Mouse (Mus musculus): Measurements from ENCODE around the gene Treml2. TPM values are rescaled to one million over a fixed set of nuclear protein-coding genes. Genes with fewer than 3 reads are reported as not detected.

Treml2 gene
- polyA plus RNA-seq (2012; rRNA removed) = not detected in 2 replicates

DNA sequence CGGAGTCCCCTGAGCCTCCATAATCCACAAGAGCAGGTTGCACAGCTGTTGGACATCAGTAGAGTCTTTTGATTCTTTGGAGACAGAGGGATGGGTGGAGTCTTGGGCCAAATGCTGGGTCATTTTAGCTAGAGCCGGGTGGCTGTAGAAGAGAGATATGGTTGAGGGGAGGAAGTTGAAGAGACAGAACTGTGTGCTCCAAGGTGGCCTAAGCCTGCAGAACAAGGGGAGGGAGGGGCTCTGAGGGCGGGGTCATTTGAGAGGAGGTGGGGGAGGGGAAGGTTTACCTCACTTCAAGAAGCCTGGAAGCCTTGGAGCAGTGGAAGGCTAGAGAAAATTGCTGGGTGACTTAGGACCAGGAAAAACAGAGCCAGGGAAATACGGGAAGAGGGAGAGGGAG lies at the start of gene Treml2:
Gene Treml2, plus strand, starts transcription at position 296 of the 400 bp plus-strand sequence.
- Histone ChIP-seq H3K36me3 (ENCODE audit: control insufficient read depth, insufficient read depth, low read length) (no peaks in the 10 kb centered on the region), H3K27me3 (ENCODE audit: control insufficient read depth, insufficient read depth, low read length) (no peaks in the 10 kb centered on the region), H3K4me1 (ENCODE audit: control insufficient read depth, insufficient read depth, low read length) (no peaks in the 10 kb centered on the region), H3K27ac (ENCODE audit: control insufficient read depth, insufficient read depth, low read depth, low read length) (no peak within 1 kb of the TSS), H3K4me3 (ENCODE audit: control insufficient read depth, low read depth, low read length) (no peak within 1 kb of the TSS)
- no peak for TF ChIP-seq POLR2A (IDR thresholded peaks at IDR 0.05; ENCODE audit: control insufficient read depth, low read depth, low read length)
- no peak for TF ChIP-seq CTCF (IDR thresholded peaks at IDR 0.05; ENCODE audit: control insufficient read depth, insufficient read depth, insufficient replicate concordance, low read depth, low read length)

DNA sequence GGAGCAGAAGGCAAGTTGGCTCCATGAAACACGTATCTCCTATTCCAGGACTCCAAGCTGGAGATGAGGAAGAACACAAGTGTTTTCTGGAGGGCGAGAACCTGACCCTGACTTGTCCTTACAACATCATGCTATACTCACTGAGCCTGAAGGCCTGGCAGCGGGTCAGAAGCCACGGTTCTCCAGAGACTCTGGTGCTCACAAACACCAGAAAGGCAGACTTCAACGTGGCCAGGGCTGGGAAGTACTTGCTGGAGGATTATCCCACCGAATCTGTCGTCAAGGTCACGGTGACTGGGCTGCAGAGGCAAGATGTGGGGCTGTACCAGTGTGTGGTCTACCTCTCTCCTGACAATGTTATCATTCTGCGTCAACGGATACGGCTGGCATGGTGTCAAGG lies 49.8 kb upstream of the Treml2 start:
- H3K27me3 ChIP-seq (ENCODE audit: control insufficient read depth, insufficient read depth, low read length) = no peaks in the 10 kb centered on the region
- H3K36me3 ChIP-seq (ENCODE audit: control insufficient read depth, insufficient read depth, low read length) = no peaks in the 10 kb centered on the region
- TF ChIP-seq CTCF (IDR thresholded peaks at IDR 0.05; ENCODE audit: control insufficient read depth, insufficient read depth, insufficient replicate concordance, low read depth, low read length) (no peak), POLR2A (IDR thresholded peaks at IDR 0.05; ENCODE audit: control insufficient read depth, low read depth, low read length) (no peak)
- no peaks in the 10 kb centered on the region for H3K4me1 ChIP-seq (ENCODE audit: control insufficient read depth, insufficient read depth, low read length)
- no peak overlapping the region for H3K27ac ChIP-seq (ENCODE audit: control insufficient read depth, insufficient read depth, low read depth, low read length)
- no peak overlapping the region for H3K4me3 ChIP-seq (ENCODE audit: control insufficient read depth, low read depth, low read length)

DNA sequence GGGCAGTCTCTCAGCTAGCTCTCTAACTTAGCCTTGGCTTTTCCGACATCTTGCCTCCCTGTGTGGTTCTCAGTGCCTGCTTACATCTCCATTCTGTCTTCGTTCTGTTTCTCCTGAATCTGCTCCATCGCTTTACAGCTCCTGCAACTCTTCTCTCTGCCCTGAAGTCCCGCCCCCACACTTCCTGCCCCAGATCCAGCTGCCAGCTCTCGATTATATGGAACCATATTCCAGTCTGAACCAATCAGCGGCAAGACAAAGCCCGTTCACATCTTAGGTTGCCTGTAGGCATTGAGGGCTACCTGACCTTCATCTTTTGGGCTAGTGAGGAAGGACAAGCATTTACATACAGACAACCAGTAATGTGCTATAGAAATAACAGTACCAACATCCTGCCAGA lies 48.7 kb upstream of the Treml2 start:
- no peaks in the 10 kb centered on the region for H3K4me1 ChIP-seq (ENCODE audit: control insufficient read depth, insufficient read depth, low read length)
- TF ChIP-seq POLR2A (IDR thresholded peaks at IDR 0.05; ENCODE audit: control insufficient read depth, low read depth, low read length) = no peak
- TF ChIP-seq CTCF (IDR thresholded peaks at IDR 0.05; ENCODE audit: control insufficient read depth, insufficient read depth, insufficient replicate concordance, low read depth, low read length) = no peak
- no peak overlapping the region for H3K27ac ChIP-seq (ENCODE audit: control insufficient read depth, insufficient read depth, low read depth, low read length)
- no peaks in the 10 kb centered on the region for H3K27me3 ChIP-seq (ENCODE audit: control insufficient read depth, insufficient read depth, low read length)
- no peak overlapping the region for H3K4me3 ChIP-seq (ENCODE audit: control insufficient read depth, low read depth, low read length)
- H3K36me3 ChIP-seq (ENCODE audit: control insufficient read depth, insufficient read depth, low read length) = no peaks in the 10 kb centered on the region

DNA sequence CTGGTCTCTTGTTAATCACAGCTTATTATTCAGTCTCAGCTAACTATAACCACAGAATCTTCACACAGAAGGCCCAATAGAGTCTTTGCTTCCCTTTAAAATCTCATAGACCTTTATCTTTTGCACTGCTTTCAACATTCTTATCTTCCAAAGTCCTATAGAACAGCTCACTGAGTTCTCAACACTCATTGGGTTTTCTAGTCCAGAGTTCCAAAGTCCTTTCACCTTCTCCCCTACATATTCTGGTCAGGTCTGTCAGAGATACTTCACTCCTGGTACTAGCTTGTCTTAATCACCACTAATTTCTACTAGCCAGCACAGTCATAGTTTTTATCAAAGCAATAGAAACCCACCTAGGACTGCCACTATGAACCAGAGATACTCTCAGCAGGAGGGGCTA lies 42.7 kb upstream of the Treml2 start:
- TF ChIP-seq POLR2A (IDR thresholded peaks at IDR 0.05; ENCODE audit: control insufficient read depth, low read depth, low read length) (no peak), CTCF (IDR thresholded peaks at IDR 0.05; ENCODE audit: control insufficient read depth, insufficient read depth, insufficient replicate concordance, low read depth, low read length) (no peak)

DNA sequence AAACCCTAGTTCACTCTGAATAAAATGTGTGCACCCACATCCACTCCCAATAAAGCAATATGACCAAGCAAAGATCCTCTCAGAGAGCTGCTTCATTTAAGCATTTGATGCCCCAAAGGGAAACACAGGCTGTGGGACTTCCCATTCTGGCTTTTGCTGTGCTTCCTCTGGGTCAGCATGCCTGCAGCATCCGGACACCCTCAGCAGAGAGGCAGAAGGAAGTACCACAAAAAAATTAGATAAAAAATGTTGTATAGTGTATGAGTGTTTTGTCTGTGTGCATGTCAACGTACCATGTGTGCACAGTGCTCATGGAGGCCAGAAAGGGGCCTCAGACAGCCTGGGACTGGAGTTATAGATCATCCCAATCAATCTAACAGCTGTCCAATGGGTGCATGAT lies 37.4 kb upstream of the Treml2 start:
- Histone ChIP-seq H3K4me3 (ENCODE audit: control insufficient read depth, low read depth, low read length) (no peak overlapping the region), H3K27ac (ENCODE audit: control insufficient read depth, insufficient read depth, low read depth, low read length) (no peak overlapping the region), H3K27me3 (ENCODE audit: control insufficient read depth, insufficient read depth, low read length) (no peaks in the 10 kb centered on the region), H3K36me3 (ENCODE audit: control insufficient read depth, insufficient read depth, low read length) (no peaks in the 10 kb centered on the region), H3K4me1 (ENCODE audit: control insufficient read depth, insufficient read depth, low read length) (no peaks in the 10 kb centered on the region)
- TF ChIP-seq POLR2A (IDR thresholded peaks at IDR 0.05; ENCODE audit: control insufficient read depth, low read depth, low read length) = no peak
- TF ChIP-seq CTCF (IDR thresholded peaks at IDR 0.05; ENCODE audit: control insufficient read depth, insufficient read depth, insufficient replicate concordance, low read depth, low read length) = no peak

More for the DNA sequence above, 42.7 kb upstream of the Treml2 start:
- Histone ChIP-seq H3K27me3 (ENCODE audit: control insufficient read depth, insufficient read depth, low read length) (no peaks in the 10 kb centered on the region), H3K4me3 (ENCODE audit: control insufficient read depth, low read depth, low read length) (no peak overlapping the region), H3K4me1 (ENCODE audit: control insufficient read depth, insufficient read depth, low read length) (no peaks in the 10 kb centered on the region), H3K36me3 (ENCODE audit: control insufficient read depth, insufficient read depth, low read length) (no peaks in the 10 kb centered on the region), H3K27ac (ENCODE audit: control insufficient read depth, insufficient read depth, low read depth, low read length) (no peak overlapping the region)

DNA sequence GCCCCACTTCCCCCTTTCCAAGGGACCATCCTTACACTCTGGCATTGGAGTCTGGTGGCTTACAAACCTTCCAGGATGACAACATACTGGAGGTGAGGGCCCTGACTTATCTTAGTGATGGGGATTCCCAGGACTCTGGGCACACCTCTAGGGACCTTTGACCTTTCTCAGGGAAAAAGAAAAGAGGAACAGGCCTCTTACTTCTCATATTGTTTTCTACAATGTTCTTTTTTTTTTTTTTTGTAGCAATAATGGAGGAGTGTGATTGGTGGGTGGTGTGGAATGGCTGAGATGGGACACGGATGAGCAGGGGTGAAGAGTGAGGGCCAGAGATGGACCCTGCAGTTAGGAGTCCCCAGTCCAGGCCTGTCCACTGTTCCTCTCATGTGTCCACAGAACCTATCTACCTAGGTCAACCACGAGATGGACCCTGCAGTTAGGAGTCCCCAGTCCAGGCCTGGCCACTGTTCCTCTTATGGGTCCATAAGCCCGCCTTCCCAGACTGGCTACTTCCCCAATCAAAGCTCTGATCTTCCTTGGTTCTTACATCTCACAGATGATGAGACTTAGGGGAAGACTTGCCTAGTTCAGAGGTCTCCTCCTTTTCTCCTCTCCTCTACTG lies 35.4 kb upstream of the Treml2 start, which contains the start of gene Treml4:
Gene Treml4, plus strand, starts transcription at position 555 of the 622 bp plus-strand sequence.
- Histone ChIP-seq H3K36me3 (ENCODE audit: control insufficient read depth, insufficient read depth, low read length) (no peaks in the 10 kb centered on the region), H3K4me1 (ENCODE audit: control insufficient read depth, insufficient read depth, low read length) (no peaks in the 10 kb centered on the region), H3K27ac (ENCODE audit: control insufficient read depth, insufficient read depth, low read depth, low read length) (no peak within 1 kb of the TSS), H3K4me3 (ENCODE audit: control insufficient read depth, low read depth, low read length) (no peak within 1 kb of the TSS), H3K27me3 (ENCODE audit: control insufficient read depth, insufficient read depth, low read length) (no peaks in the 10 kb centered on the region)
- TF ChIP-seq CTCF (IDR thresholded peaks at IDR 0.05; ENCODE audit: control insufficient read depth, insufficient read depth, insufficient replicate concordance, low read depth, low read length) (no peak), POLR2A (IDR thresholded peaks at IDR 0.05; ENCODE audit: control insufficient read depth, low read depth, low read length) (no peak)

DNA sequence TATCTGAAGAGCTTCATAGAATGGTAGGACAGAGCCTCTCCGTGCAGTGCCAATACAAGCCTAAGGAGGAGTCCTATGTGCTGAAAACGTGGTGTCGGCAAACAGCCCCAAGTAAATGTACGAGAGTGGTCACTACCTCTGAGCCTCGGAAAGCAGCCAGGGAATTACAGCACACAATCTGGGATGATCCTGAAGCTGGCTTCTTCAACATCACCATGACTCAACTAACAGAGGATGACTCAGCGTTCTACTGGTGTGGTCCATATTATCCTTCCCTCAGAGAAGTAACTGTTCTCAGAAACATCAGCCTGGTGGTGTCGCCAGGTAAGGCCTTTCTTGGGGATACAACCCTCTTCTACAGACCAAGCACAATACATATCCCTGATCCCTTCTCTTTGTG lies 34.6 kb upstream of the Treml2 start:
- Histone ChIP-seq H3K27me3 (ENCODE audit: control insufficient read depth, insufficient read depth, low read length) (no peaks in the 10 kb centered on the region), H3K36me3 (ENCODE audit: control insufficient read depth, insufficient read depth, low read length) (no peaks in the 10 kb centered on the region), H3K4me1 (ENCODE audit: control insufficient read depth, insufficient read depth, low read length) (no peaks in the 10 kb centered on the region), H3K4me3 (ENCODE audit: control insufficient read depth, low read depth, low read length) (no peak overlapping the region), H3K27ac (ENCODE audit: control insufficient read depth, insufficient read depth, low read depth, low read length) (no peak overlapping the region)
- no peak for TF ChIP-seq CTCF (IDR thresholded peaks at IDR 0.05; ENCODE audit: control insufficient read depth, insufficient read depth, insufficient replicate concordance, low read depth, low read length)
- TF ChIP-seq POLR2A (IDR thresholded peaks at IDR 0.05; ENCODE audit: control insufficient read depth, low read depth, low read length) = no peak

Measured in testis, adult 2 months (tissue).